Mouse (Mus musculus) CH12.LX (cell line): ENCODE measurements around the gene Plekhm1.

Experiments
- CHD2 ChIP-seq: IDR thresholded peaks from 2 replicates; pipeline ENCODE4 v1.6.1; 2011; ENCODE audit warnings: low read length, improper control_type of control experiment
- CTCF ChIP-seq, 2 experiments: IDR thresholded peaks in 1 of 2; conservative IDR thresholded peaks in 1 of 2; 2 replicates each; pipeline ENCODE4 v1.5.1; 2011 to 2012; ENCODE audit warnings: low read depth in 2 of 2, low read length in 2 of 2, improper control_type of control experiment in 1 of 2, inconsistent platforms in 1 of 2, mild to moderate bottlenecking in 1 of 2, moderate library complexity in 1 of 2
- E2F4 ChIP-seq: IDR thresholded peaks from 2 replicates; pipeline ENCODE4 v1.6.1; 2011; ENCODE audit warnings: low read depth, low read length, improper control_type of control experiment; ENCODE audit not compliant: insufficient replicate concordance
- EP300 ChIP-seq: IDR thresholded peaks from 2 replicates; pipeline ENCODE4 v1.6.1; 2011; ENCODE audit warnings: low read length, improper control_type of control experiment
- HCFC1 ChIP-seq: IDR thresholded peaks from 2 replicates; pipeline ENCODE4 v1.6.1; 2012; ENCODE audit warnings: low read depth, mild to moderate bottlenecking, inconsistent platforms, low read length, improper control_type of control experiment
- MAZ ChIP-seq: IDR thresholded peaks from 2 replicates; pipeline ENCODE4 v1.6.1; 2012; ENCODE audit warnings: low read depth, mild to moderate bottlenecking, inconsistent platforms, low read length, improper control_type of control experiment, moderate library complexity
- MYC ChIP-seq: IDR thresholded peaks from 2 replicates; pipeline ENCODE4 v1.6.1; 2011; ENCODE audit warnings: low read depth, mild to moderate bottlenecking, improper control_type of control experiment, low read length
- POLR2A ChIP-seq: IDR thresholded peaks from 2 replicates; pipeline ENCODE4 v1.6.1; 2011; ENCODE audit warnings: low read depth, mild to moderate bottlenecking, improper control_type of control experiment, low read length
- SMC3 ChIP-seq: IDR thresholded peaks from 2 replicates; pipeline ENCODE4 v1.6.1; 2011; ENCODE audit warnings: low read depth, low read length, improper control_type of control experiment
- USF2 ChIP-seq: conservative IDR thresholded peaks from 2 replicates; pipeline ENCODE4 v1.6.1; 2011; ENCODE audit warnings: low read depth, low read length, improper control_type of control experiment
- ZC3H11A ChIP-seq: IDR thresholded peaks from 2 replicates; pipeline ENCODE4 v1.6.1; 2012; ENCODE audit warnings: low read depth, mild to moderate bottlenecking, inconsistent platforms, low read length, improper control_type of control experiment
- ZMIZ1 ChIP-seq: IDR thresholded peaks from 2 replicates; pipeline ENCODE4 v1.6.1; 2012; ENCODE audit warnings: low read depth, mild to moderate bottlenecking, inconsistent platforms, low read length, improper control_type of control experiment

DNA sequence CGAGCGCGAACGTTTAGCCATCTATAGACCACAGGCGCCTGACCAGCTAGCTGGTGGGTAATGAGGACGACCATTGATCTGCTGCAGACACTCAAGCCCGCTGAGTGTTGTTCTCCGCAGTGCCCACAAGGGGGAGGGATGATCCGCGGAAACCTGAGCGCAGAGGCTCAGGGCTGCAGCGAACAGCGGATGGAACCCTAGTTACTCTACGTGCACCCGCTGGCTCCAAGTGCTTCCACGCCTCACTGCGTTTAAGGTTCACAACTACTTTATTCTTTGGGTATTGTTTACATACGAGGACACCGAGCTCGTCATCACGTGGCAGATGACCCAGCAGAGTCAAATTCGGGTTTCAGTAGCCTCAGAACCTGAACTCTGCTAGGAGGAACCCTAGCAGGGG is 53.4 kb downstream of the Plekhm1 start:
- TF ChIP-seq CTCF (conservative IDR thresholded peaks at IDR 0.05 in 1 of 2, IDR thresholded peaks at IDR 0.05 in 1 of 2; ENCODE audit: low read depth in 2 of 2, low read length in 2 of 2) (peak; percentile 35 to 97; a peak in 3 of 4 replicates), CHD2 (no peak), SMC3 (peak; percentile 98), ZMIZ1 (no peak), EP300 (no peak), POLR2A (no peak), MYC (no peak), HCFC1 (no peak), MAZ (peak; percentile 66; the same call in 1 of the 2 replicates), ZC3H11A (peak; percentile 75), USF2 (no peak), E2F4 (no peak)
